Comparison of ENCODE assay signal across 10 mouse cellular contexts in genomic region chr10:8330006-8330405, GRCm38 (mm10).
"Had no signal": no experiment of that assay in that cellular context is flagged by ENCODE, and none has a peak within 500 bp of the region (broad histone marks: within the 10 kb centered on the region; RNA-seq: fewer than 3 reads in every experiment).

No protein-coding gene starts in this region.

- DNase-seq: lung, adult 2 months; lung, postnatal 14 days; lung, postnatal 36 days; right cerebral cortex, postnatal 14 days; thymus, adult 2 months; thymus, postnatal 25 days; thymus, postnatal 4 days had no signal

- ATAC-seq: lung, postnatal 0 days; midbrain, embryonic 13.5 days; midbrain, embryonic 15.5 days had no signal
